Mouse (Mus musculus) neural tube, embryonic 12.5 days (tissue): ENCODE data around the gene Avil. TPM values are rescaled to one million over a fixed set of nuclear protein-coding genes. Genes with fewer than 3 reads are reported as not detected.
A peak's percentile ranks its signal among the peaks of the same experiment; 100 is the strongest.
"Not testable (repeated sequence)": the region's sequence is repeated elsewhere in the genome, so short reads cannot be mapped to it uniquely, and the experiment has no call there.

Source experiments
- ATAC-seq: fragments of 200-750 bp; cut with Nextera tagmentation; 2 replicates; pipeline ENCODE4 v1.8.0; 2017; ENCODE audit warnings: low read depth, mild to moderate bottlenecking, moderate TSS enrichment, moderate library complexity; ENCODE audit not compliant: low FRiP score
- H3K27ac ChIP-seq: fragments of 300-500 bp; sonication (generic); 2 replicates; pipeline ENCODE4 v1.5.1; 2016
- H3K27me3 ChIP-seq: fragments of 300-500 bp; sonication (generic); replicated peaks from 2 replicates; pipeline ENCODE4 v1.6.1; 2016; ENCODE audit warnings: mild to moderate bottlenecking
- H3K36me3 ChIP-seq: fragments of 300-500 bp; sonication (generic); 2 replicates; pipeline ENCODE4 v1.6.1; 2016; ENCODE audit warnings: mild to moderate bottlenecking
- H3K4me1 ChIP-seq: fragments of 300-500 bp; sonication (generic); 2 replicates; pipeline ENCODE4 v1.6.1; 2016
- H3K4me2 ChIP-seq: fragments of 300-500 bp; sonication (generic); replicated peaks from 2 replicates; pipeline ENCODE4 v1.6.1; 2016; ENCODE audit warnings: mild to moderate bottlenecking
- H3K4me3 ChIP-seq: fragments of 300-500 bp; sonication (generic); 2 replicates; pipeline ENCODE4 v1.5.1; 2016
- H3K9ac ChIP-seq: fragments of 300-500 bp; sonication (generic); 2 replicates; pipeline ENCODE4 v1.6.1; 2016; ENCODE audit warnings: mild to moderate bottlenecking
- H3K9me3 ChIP-seq: fragments of 300-500 bp; sonication (generic); 2 replicates; pipeline ENCODE4 v1.6.1; 2016; ENCODE audit warnings: mild to moderate bottlenecking
- WGBS: fragments of 180-500 bp; shearing (Covaris S2); methylation state at CpG from one replicate; pipeline ENCODE4 v1.1.7; 2016; 5-methylcytosine and 5-hydroxymethylcytosine counted together
- polyA plus RNA-seq: library from polyadenylated mRNA; unstranded; fragments of >200 nt; fragmentation: Nextera tagmentation; extraction: Ambion mirVana; gene quantifications from 2 replicates; pipeline ENCODE4 v1.2.1, GENCODE M21; 2016

The Avil gene
- polyA plus RNA-seq, 1 experiment from 2014 or later = 10.0 TPM

DNA sequence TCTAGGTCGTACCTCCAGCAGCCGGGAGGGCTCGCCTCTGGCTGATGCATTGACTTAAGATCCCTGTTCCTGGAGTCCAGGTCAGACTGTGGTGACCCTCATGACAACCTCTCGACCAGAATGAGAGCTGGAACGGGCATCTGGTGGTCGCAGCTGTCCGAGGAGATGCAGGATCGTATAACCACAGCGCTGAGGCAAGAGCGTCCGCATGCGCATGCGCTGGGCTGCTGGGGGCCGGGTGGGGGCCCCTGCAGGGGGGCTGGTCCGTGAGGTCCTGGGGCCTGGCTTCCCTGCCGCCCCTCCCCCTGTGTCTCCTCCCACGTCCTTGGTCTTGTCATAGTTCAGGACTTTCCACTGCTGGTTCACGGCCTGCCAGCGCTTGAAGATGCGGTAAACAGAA lies 56.0 kb downstream of the Avil start:
- Histone ChIP-seq H3K36me3 (peaks cover 41% of the 10 kb centered on the region), H3K9me3 (no peaks in the 10 kb centered on the region), H3K27ac (no peak overlapping the region), H3K9ac (no peak overlapping the region), H3K27me3 (peaks cover 12% of the 10 kb centered on the region), H3K4me3 (no peak overlapping the region), H3K4me2 (no peak overlapping the region), H3K4me1 (peaks cover 27% of the 10 kb centered on the region)
- ATAC-seq = no peak
- WGBS = 91% methylated on average over 20 of the region's 20 CpGs

DNA sequence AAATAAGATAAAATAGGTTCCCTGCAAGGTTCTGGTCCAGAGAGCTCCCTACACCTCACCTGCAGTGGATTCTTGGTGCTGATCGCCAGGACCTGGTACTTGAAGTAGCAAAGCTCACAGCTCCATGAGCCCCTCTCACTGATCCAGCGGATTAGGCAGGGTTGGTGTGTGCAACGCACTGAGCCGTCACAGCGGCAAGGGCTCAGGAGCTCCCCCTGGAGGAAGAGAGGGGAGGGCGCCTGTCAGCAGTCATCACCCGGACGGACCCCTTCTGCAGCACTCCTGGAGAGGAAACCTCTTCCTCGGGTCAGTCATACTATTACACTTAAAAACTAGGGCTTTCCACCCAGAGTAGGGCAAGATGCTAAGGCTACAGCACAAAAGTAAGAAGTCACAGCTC lies 57.7 kb downstream of the Avil start:
- Histone ChIP-seq H3K36me3 (peaks cover 41% of the 10 kb centered on the region), H3K4me2 (peak overlapping the region; percentile 95), H3K4me3 (peak overlapping the region; percentile 92), H3K4me1 (peaks cover 27% of the 10 kb centered on the region), H3K27ac (no peak overlapping the region), H3K9ac (peak overlapping the region; percentile 97), H3K27me3 (no peaks in the 10 kb centered on the region), H3K9me3 (no peaks in the 10 kb centered on the region)
- ATAC-seq = peak; percentile 15; the same call in 1 of the 2 replicates
- WGBS = 2% methylated on average over 9 of the region's 9 CpGs

DNA sequence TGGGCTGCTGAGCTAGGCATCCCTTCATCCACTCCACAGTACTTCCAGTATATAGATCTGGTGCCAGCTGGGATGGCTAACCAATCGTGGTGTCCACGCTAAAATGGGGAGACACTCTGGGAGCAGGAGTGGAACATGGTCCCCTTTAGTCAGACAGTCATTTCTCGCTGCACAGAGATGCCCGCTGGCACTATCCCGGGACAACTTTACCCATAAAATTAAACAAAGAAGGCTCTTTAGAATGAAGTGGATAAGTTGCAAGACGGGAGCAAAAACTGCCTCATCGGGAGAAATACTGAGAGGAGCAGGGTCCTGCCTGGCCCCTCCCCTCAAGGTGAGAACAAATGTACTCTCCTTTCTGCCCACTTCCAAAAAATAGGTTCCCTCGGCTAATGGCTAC lies 58.2 kb downstream of the Avil start:
- H3K27ac ChIP-seq = no peak overlapping the region; the same call in 1 of the 2 replicates
- peak overlapping the region; percentile 97 for H3K9ac ChIP-seq
- ATAC-seq = no peak
- H3K4me3 ChIP-seq = peak overlapping the region; percentile 92
- H3K9me3 ChIP-seq = no peaks in the 10 kb centered on the region
- peaks cover 35% of the 10 kb centered on the region for H3K36me3 ChIP-seq
- WGBS = 7% methylated on average over 8 of the region's 8 CpGs
- peaks cover 27% of the 10 kb centered on the region for H3K4me1 ChIP-seq
- H3K4me2 ChIP-seq = peak overlapping the region; percentile 95
- no peaks in the 10 kb centered on the region for H3K27me3 ChIP-seq

DNA sequence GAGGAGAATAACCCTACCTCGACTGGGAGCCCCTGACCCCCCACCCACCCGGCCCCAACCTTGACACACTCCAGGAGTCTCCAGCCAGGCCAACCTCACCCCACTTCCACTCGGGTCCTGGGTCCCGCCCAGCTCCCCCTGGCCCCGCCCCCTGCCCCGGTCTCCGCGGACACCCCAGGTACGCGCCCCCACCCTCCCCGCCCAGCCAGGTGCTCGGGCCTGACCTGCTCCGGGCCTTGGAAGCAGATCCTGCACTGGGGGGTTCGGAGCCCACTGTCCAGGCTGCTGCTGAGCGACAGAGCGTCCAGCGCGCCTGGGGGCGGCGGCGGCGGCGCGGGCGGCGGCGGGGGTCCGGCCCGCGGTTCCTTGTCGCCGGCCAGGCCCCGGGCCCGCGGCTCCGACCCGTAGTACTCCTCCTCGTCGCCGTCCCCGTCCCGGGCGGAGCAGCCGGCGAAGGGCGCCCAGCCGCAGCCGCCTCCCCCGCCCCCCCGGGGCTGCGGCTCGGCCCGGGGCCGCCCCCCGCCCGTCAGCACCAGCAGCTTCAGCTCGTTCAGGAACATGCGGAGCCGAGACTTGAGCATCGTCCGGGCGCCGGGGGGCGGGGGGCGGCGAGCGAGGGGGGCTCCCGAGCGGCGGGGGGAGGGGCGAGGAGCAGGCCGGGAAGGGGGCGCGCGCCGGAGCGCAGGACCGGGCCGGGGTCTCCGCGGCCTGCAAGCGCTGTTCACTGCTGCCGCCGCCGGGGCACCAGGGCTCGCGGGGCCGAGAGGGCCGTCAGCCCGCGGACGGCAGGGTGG lies 58.9 kb downstream of the Avil start:
- Histone ChIP-seq H3K27me3 (no peaks in the 10 kb centered on the region), H3K9me3 (no peaks in the 10 kb centered on the region), H3K9ac (peak overlapping the region; percentile 97), H3K27ac (peak overlapping the region; percentile 82), H3K4me3 (peak overlapping the region; percentile 92), H3K36me3 (peaks cover 31% of the 10 kb centered on the region), H3K4me1 (peaks cover 27% of the 10 kb centered on the region), H3K4me2 (peak overlapping the region; percentile 95)
- under 1% methylated on average over 67 of the region's 92 CpGs for WGBS
- ATAC-seq = 0 out of 2 replicates have a peak, but pooled peaks have one; percentile 3

DNA sequence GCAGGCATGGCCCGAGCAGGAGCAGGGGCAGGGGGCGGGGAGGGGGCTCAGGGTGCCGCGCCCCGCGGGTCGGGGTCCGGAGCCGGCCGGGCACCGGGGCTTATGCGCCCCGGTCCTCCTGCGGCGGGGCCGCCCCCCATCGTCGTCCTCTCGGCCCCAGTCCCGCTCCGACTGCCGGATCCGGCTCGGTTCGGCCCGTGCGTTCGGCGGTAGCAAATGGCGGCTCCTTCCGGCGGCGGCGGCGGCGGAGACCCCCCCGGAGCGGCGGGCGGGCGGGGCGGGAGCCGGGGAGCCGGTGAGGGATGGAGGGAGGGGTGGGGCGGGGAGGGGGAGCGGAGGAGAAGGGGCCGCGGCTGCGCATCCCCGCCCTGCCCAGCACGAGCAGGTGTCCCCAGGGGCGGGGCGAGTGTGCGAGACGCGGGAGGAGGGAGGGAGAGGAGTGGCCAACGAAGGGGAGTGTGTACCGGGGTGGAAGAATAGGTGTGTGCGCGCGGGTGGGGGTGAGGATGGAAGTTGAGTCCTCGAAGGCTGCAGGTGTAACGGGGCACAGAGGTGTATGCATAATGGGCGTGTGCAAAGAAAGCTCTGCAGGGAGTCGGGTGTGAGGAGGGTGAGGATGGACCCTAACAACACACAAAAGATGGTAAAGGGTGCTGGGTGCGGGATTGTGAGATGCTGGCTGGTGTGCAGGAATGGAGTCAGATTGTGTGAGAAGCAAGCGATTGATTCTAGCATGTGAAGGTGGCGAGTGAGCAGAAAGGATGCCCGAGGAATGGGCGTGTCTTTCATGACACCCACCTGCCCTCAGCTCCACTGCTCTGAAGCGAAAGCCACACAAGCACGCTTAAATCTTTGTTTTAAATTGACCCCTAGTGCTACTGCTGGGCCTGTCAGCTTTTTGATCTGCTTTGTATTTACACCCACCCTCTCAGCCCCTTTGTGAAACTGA lies 59.7 kb downstream of the Avil start, which contains the start of gene March9:
Gene March9 (minus strand): TSS at position 217 of the 949 bp plus-strand sequence.
- 2% methylated on average over 63 of the region's 72 CpGs for WGBS
- Histone ChIP-seq H3K9ac (peak within 1 kb of the TSS; percentile 97), H3K27me3 (no peaks in the 10 kb centered on the region), H3K4me2 (peak within 1 kb of the TSS; percentile 95), H3K27ac (peak within 1 kb of the TSS; percentile 82), H3K9me3 (no peaks in the 10 kb centered on the region), H3K4me1 (peaks cover 35% of the 10 kb centered on the region), H3K4me3 (peak within 1 kb of the TSS; percentile 92), H3K36me3 (peaks cover 29% of the 10 kb centered on the region)
- peak; percentile 26 for ATAC-seq

DNA sequence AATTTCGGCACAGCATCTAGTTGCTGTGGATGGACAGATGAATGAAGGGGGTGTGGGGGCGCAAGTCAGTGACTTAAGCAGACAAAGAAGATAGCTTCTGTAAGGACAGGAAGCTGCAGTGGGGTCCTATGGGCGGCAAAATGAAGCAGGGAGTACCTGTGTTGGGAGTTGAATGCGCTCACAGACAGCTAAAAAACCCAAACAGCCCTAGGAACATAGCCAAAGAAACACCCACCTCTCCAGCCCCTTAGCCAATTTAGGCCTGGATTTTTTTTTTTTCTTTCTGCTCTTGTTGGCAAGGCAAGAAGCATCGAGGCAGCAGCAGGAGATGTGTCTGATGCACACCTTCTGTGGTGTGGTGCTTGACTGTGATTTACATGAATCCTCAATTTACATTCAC lies 60.6 kb downstream of the Avil start:
- no peaks in the 10 kb centered on the region for H3K27me3 ChIP-seq
- 31% methylated on average over 5 of the region's 5 CpGs for WGBS
- peaks cover 39% of the 10 kb centered on the region for H3K4me1 ChIP-seq
- no peaks in the 10 kb centered on the region for H3K9me3 ChIP-seq
- no peak for ATAC-seq
- H3K27ac ChIP-seq = peak overlapping the region; percentile 82; the same call in 1 of the 2 replicates
- peaks cover 29% of the 10 kb centered on the region for H3K36me3 ChIP-seq
- H3K4me3 ChIP-seq = peak overlapping the region; percentile 92; the same call in 1 of the 2 replicates
- peak overlapping the region; percentile 95 for H3K4me2 ChIP-seq
- peak overlapping the region; percentile 97 for H3K9ac ChIP-seq

DNA sequence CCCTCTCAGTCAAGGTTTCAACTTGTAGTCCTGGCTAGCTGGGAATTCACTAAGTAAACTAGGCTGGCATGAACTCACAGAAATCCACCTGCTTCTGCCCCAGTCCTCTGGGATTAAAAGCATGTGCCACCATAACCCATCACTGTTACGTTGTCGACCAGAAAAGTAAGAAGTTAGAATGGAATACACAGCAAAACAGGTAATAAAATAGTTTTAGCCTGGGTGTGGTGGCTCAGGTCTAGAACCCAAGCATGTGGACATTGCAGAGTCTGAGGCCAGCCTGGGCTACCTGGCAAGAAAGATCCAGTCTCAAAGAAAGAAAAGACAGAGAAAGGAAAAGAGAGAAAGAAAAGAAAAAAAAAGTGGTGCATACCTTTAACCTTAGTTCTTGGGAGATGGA lies 61.0 kb downstream of the Avil start:
- WGBS = 78% methylated on average over 2 of the region's 2 CpGs
- ATAC-seq = no peak
- peaks cover 29% of the 10 kb centered on the region for H3K36me3 ChIP-seq
- H3K4me2 ChIP-seq = peak overlapping the region; percentile 95; the same call in 1 of the 2 replicates
- no peak overlapping the region for H3K27ac ChIP-seq
- H3K4me1 ChIP-seq = peaks cover 41% of the 10 kb centered on the region
- no peaks in the 10 kb centered on the region for H3K9me3 ChIP-seq
- H3K27me3 ChIP-seq = no peaks in the 10 kb centered on the region
- H3K4me3 ChIP-seq = no peak overlapping the region
- H3K9ac ChIP-seq = no peak overlapping the region

DNA sequence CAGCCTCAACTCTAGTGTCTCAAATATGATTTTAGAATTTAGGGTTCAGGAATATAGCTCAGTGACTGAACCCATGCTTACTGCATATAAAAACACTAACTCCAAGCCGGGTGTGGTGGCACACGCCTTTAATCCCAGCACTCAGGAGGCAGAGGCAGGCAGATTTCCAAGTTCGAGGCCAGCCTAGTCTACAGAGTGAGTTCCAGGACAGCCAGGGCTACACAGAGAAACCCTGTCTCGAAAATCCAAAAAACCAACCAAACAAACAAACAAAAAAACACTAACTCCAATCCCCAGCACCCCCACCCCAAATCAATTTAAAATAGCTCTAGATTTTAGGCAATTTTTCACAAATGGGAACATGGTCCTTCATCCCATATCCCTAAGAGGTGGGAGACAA lies 61.6 kb downstream of the Avil start:
- H3K9me3 ChIP-seq, H3K4me2 ChIP-seq, H3K27me3 ChIP-seq, ATAC-seq, H3K27ac ChIP-seq, H3K4me3 ChIP-seq, H3K9ac ChIP-seq: not testable (repeated sequence)
- peaks cover 31% of the 10 kb centered on the region for H3K36me3 ChIP-seq
- peaks cover 43% of the 10 kb centered on the region for H3K4me1 ChIP-seq
- 92% methylated on average over 4 of the region's 4 CpGs for WGBS

DNA sequence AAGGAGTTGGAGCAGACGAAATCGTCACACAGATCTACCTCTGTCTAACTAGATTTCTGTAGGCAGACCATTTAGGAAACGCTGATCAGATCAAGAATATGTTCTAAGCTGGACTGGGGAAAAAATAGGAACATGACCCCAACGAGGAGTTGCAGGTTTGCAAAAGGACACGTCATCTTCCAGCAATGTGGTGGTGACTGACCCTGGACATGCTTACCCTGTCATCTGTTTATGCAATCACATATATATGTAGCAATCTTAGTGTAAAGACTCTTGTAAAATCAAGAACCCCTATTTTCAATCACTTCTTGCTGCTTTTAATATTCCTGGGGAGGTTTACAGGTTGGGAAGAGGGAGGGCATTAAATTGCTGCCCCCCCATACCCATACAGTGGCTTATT lies 62.0 kb downstream of the Avil start:
- 81% methylated on average over 5 of the region's 5 CpGs for WGBS
- H3K36me3 ChIP-seq = peaks cover 31% of the 10 kb centered on the region
- no peak overlapping the region for H3K27ac ChIP-seq
- no peak for ATAC-seq
- no peaks in the 10 kb centered on the region for H3K9me3 ChIP-seq
- H3K9ac ChIP-seq = no peak overlapping the region
- H3K4me3 ChIP-seq = no peak overlapping the region
- H3K4me2 ChIP-seq = peak overlapping the region; percentile 90; the same call in 1 of the 2 replicates
- no peaks in the 10 kb centered on the region for H3K27me3 ChIP-seq
- H3K4me1 ChIP-seq = peaks cover 42% of the 10 kb centered on the region

DNA sequence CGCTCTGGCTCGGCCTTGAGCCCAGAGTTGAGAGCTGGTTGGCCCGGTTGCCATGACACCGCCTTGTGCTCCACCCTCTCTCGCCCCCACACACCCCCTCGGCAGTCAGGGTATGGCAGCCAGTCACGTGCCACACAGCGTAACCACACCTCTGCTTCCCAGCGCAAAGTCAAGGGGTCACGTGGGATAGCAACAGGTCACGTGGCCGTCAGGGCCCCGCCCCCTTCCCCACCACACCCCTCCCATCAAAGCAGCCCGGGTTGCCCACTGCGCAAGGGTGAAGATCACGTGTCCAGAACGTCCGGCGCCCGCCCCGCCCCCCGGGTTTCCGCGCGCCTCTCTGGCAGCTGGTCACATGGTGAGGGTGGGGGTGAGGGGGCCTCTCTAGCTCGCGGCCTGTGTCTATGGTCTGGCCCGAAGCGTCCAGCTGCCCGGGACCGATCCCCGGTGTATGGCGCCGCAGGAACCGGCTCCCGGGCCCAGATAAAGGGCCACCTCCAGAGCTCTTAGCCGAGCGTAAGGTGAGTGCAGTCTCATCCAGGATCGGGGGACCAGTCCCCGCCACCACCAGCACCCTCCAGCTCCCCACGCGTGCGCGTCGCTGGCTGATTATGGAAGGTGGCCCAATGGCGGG lies 62.8 kb downstream of the Avil start, which contains the start of gene Cdk4:
Gene Cdk4 (plus strand): TSS at position 296 of the 634 bp plus-strand sequence.
- peaks cover 40% of the 10 kb centered on the region for H3K4me1 ChIP-seq

More for the DNA sequence above, 62.8 kb downstream of the Avil start, which contains the start of gene Cdk4:
- Histone ChIP-seq H3K9ac (peak within 1 kb of the TSS; percentile 93), H3K9me3 (no peaks in the 10 kb centered on the region), H3K36me3 (peaks cover 38% of the 10 kb centered on the region), H3K27ac (peak within 1 kb of the TSS; percentile 57; the same call in 1 of the 2 replicates), H3K4me3 (peak within 1 kb of the TSS; percentile 81), H3K27me3 (no peaks in the 10 kb centered on the region), H3K4me2 (peak within 1 kb of the TSS; percentile 90)
- under 1% methylated on average over 45 of the region's 46 CpGs for WGBS
- ATAC-seq = peak; percentile 91
